Mouse (Mus musculus): Measurements from ENCODE around the gene Epop. TPM values are rescaled to one million over a fixed set of nuclear protein-coding genes. Genes with fewer than 3 reads are reported as not detected.

Gene Epop
- 1 to 10 TPM in 1 of 2 experiments, under 1 TPM in 1; 0.28 to 1.0 TPM for total RNA-seq (2023)

GRCm38 (mm10) chr11:97629576-97629975 is at the start of gene Epop:
Gene Epop (minus strand): TSS chr11:97629702.

GRCm38 (mm10) chr11:97662893-97663527 is 33.5 kb upstream of the Epop start, which contains the start of gene Mllt6:
Gene Mllt6 (plus strand): TSS chr11:97663414.

Other genes with a start within 250 kb of the Epop start
- gene Arhgap23, start 214.2 kb downstream of the Epop start, total RNA-seq (2023), result 10 to 100 TPM; 39.5 to 40.3 TPM
- not detected for gene 4933428G20Rik, start 129.4 kb downstream of the Epop start, total RNA-seq (2023)
- under 1 TPM in 1 of 2 experiments, not detected in 1; 0.07 TPM for gene Srcin1, start 53.5 kb downstream of the Epop start, total RNA-seq (2023)
- gene Mllt6, start 33.7 kb upstream of the Epop start, total RNA-seq (2023), result 1 to 10 TPM; 5.3 to 8.8 TPM
- gene Cisd3, start 56.1 kb upstream of the Epop start, total RNA-seq (2023), result 10 to 100 TPM in 1 of 2 experiments, 1 to 10 TPM in 1; 7.1 to 10.4 TPM
- gene Pcgf2, start 70.8 kb upstream of the Epop start, total RNA-seq (2023), result 1 to 10 TPM; 1.4 to 1.9 TPM
- 100 to 1,000 TPM; 121 to 137 TPM for gene Psmb3, start 73.7 kb upstream of the Epop start, total RNA-seq (2023)
- 10 to 100 TPM; 27.4 to 29.4 TPM for gene Pip4k2b, start 115.0 kb upstream of the Epop start, total RNA-seq (2023)
- gene Cwc25, start 136.9 kb upstream of the Epop start, total RNA-seq (2023), result 10 to 100 TPM; 28.3 to 34.7 TPM
- not detected for gene 1700001P01Rik, start 146.2 kb upstream of the Epop start, total RNA-seq (2023)
- 100 to 1,000 TPM; 609 to 647 TPM for gene Rpl23, start 152.7 kb upstream of the Epop start, total RNA-seq (2023)
- gene Lasp1, start 169.3 kb upstream of the Epop start, total RNA-seq (2023), result 100 to 1,000 TPM; 326 to 330 TPM
- gene B230217C12Rik, start 211.1 kb upstream of the Epop start, total RNA-seq (2023), result under 1 TPM; 0.70 to 0.90 TPM

Measured in neutrophil, adult 83 days (primary cell).